Mouse (Mus musculus) gastrocnemius, postnatal 36 days (tissue): ENCODE results near the gene Cilp2. TPM values are rescaled to one million over a fixed set of nuclear protein-coding genes. Genes with fewer than 3 reads are reported as not detected.
A peak's percentile ranks its signal among the peaks of the same experiment; 100 is the strongest.

Experiments
- DNase-seq, 2 experiments: peaks; one replicate each; pipeline ENCODE4 v3.0.0; 2022
- intact Hi-C: fragments of 180-260 bp; cut with DNase I; formaldehyde crosslinking; loops from one replicate; pipeline ENCODE4 v1.15.1; 2025
- total RNA-seq, 2 experiments: library from RNA; stranded (reverse); gene quantifications; 2 replicates each; pipeline ENCODE4 v1.2.3; 2021

The Cilp2 gene
- total RNA-seq, 2 experiments from 2014 or later: 9.3 to 11.0 TPM

DNA sequence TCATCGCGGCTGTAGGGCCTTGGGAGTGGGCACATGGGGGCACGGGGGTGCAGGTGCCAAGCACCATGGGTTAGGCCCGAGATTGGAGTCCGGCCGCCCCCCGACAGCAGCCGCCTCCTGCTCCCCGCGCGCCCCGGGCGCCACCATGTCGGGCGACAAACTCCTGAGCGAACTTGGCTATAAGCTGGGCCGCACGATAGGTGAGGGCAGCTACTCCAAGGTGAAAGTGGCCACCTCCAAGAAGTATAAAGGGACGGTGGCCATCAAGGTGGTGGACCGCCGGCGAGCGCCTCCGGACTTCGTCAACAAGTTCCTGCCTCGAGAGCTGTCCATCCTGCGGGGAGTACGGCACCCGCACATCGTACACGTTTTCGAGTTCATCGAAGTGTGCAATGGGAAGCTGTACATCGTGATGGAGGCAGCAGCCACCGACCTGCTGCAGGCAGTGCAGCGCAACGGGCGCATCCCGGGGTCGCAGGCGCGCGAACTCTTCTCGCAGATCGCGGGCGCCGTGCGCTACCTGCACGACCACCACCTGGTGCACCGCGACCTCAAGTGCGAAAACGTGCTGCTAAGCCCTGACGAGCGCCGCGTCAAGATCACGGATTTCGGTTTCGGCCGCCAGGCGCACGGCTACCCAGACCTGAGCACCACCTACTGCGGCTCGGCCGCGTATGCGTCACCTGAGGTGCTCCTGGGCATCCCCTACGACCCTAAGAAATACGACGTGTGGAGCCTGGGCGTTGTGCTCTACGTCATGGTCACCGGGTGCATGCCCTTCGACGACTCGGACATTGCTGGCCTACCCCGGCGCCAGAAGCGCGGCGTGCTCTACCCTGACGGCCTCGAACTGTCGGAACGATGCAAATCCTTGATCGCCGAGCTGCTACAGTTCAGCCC is 14.9 kb upstream of the Cilp2 start, which contains the start of the genes Tssk6, Ndufa13 and Yjefn3:
TSS of gene Tssk6 (plus strand) at position 22 of the 900 bp plus-strand sequence.
TSS of gene Ndufa13 (minus strand) at position 396 of the 900 bp plus-strand sequence.
TSS of gene Yjefn3 (minus strand) at position 550 of the 900 bp plus-strand sequence.
- no peak for DNase-seq
- intact Hi-C loops: no loop called here

DNA sequence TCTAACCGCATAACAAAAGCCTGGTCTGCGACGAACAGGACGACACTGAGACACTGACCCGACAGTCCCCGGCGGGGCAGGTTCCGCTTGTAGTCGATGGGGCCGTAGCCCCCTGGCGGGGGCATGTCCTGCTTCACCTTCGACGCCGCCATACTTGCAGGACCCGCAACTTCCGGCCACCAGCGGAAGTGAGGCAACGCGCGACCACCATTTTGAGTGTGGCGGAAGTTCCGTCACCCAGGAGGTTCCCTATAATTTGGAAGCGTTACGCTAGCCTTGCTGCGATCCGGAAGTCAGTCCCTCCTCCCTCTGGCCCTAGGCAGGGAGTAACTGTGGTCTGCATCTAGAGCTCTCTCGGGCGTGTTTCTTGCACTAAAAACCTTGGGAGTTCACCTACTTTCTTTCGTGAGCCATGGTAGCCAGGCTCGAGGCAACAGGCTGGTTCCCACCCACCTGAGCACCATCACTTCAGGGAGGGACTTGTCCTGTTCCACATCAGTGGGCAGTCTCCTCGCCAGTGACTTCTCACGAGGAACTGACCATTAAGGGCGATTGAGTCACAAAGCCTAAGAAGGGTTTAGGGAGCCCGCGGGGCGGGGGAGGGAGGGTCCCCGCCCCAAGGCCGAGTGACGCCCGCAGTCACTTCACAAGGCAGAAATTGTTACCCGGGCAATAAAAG is 14.1 kb upstream of the Cilp2 start:
- intact Hi-C loops: no loop called here
- DNase-seq: peak; percentile 95 to 99

DNA sequence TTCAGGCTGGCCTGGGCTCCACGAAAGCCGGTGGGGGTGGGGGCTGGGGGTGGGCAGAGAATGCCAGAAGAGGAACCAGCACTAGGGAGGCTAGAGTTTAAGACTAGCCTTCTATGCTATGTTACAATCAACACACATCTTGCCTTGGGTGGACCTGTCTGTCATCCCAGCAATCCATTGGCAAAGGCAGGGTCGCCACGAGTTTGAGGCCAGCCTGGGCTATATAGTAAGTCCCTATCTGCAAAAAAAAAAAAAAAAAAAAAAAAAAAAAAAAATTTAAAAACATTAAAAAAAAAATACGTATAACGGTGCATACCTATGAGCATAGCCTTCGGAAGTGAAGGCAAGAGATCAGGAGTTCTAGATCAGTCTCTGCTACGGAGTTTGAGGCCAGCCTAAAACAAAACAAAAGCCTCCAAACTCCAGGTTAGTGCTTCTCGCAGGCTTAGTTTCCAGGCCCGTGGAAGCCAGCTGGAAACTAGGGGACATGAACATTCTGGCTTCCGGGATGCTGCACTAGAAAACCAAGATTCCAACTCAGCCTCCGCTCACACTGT is 13.5 kb upstream of the Cilp2 start:
- intact Hi-C loops: no loop called here
- no peak for DNase-seq

DNA sequence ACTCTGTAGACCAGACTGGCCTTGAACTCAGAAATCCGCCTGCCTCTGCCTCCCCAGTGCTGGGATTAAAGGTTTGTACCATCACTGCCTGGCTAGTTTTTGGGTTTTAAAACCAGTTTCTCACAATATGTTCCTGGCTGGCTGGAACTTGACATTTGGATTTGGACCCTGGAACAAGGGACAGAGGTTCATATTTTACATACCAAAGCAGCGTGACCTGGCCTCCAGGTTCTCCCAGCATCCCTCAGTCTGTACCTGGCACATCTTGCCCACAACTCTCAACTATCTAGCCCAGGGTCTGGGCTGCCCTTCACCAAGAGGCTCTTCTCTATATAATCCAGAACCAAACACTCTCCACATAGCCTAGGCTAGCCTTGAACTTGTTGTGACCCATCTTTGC is 12.4 kb upstream of the Cilp2 start:
- DNase-seq: no peak
- intact Hi-C loops: no loop called here

DNA sequence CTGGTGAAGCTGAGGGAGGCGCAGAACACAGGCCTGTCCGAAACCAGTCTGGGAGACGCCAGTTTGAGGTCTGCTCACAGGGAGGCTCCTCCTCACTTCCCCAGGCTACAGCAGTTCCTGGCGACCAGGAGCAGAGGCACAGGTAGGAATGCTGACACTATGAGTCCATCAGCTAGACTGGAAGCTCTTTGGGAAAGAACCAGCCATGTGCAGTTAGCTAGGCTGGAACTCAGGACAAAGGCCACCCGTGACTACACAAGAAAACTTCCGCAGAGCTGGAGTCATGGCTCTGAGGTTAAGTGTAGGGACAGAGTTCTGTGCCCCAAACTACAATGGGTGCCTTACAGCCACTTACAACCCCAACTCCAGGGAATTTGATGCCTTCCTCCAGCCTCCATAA is 10.4 kb upstream of the Cilp2 start:
- intact Hi-C loops: no loop called here

DNA sequence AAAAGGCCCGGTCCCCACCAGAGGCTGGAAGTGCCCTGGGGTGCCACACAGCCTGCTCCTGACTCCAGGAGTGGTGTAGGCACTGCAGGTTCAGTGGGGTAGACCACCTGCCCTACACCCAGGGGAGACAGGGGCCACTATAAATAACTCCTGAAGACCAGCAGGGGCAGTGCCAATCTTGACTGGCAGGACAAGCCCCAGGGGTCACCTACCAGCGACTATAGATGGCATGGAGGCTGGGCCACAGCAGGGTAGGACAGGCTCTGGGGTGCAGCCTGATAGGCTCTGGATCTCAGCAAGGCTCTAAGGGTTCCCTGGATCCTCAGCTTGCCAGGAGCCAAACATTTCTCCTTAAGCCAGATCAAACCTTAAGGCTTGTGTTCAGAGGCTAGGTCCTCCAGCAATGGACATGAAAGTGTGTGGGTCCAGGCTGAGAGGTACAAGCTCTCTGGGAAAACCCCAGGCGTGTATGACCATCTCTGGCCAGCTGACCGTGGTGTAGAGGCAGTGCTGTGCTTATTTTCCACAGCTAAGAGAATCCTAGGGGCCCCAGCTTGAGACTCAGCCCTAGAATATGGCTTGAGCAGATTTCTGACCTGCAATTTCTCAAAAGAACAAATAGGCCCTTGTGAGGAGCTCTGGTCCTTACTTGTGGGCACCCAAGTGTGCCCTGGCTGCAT is 8.4 kb upstream of the Cilp2 start:
- no peak for DNase-seq
- intact Hi-C loops: no loop called here

More for the DNA sequence above, 10.4 kb upstream of the Cilp2 start:
- no peak for DNase-seq

DNA sequence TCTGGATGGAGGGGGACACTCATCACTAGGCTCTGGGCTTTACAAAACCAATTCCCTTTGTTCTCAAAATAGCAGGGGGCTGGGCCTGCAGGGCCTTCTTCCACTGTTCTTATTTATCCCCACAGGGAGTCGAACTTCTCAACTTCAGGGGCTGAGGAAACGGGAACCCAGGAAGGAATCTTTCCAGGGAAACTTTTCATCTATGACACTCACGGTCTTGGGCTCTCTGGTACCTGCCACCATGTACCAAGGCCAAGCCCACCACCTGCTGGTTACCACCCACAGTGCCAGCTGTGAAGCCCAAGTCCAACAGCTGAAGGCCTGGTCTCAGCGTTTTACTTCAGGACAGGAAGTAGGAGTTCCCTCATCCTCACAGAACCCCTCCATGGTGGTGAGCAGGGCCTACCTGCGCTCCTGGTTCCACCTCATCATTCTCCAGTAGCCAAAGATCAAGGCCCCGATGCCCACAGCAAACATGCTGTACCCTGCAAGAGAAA is 7.4 kb upstream of the Cilp2 start:
- DNase-seq: no peak
- intact Hi-C loops: no loop called here

DNA sequence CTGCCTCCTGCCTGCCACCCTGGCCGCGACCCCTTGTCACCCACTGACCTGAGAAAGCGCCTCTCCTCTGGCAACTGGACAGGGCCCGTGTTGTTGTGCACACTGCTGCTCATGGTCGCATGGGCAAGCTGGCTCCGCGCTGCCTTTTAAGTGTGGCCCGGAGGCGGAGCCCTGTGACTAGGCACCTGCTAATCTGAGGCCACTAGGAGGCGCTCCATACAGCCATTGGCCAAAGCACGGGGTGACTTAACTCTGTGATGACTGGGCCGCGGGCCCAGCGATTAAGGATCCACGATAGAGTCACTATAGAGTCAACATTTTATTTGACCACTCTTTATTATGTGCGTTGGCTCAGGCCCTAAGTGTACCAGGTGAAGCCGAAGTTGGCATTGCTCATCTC is 6.4 kb upstream of the Cilp2 start:
- intact Hi-C loops: no loop called here
- no peak for DNase-seq

DNA sequence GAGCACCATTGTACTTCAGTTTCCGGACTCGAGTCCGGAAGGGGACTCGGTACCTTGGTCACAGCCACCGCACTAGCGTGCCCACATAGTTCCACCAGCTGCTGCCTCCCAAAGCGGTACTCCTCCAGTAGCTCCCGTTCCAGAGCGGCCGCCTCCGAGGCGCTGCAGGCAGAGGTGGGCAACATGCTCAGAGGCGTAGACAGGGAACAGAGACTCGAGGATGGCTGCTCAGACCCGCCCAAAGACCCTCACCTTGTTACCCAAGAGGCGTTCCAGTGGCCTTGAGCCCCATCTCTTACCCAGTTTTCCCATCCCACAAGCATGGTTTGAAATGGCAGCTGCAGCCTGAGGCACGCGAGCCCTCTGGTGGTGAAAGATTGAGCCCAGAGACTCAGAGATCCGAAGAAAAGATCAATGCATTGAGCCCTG is 3.3 kb upstream of the Cilp2 start:
- intact Hi-C loops: no loop called here
- DNase-seq: no peak

DNA sequence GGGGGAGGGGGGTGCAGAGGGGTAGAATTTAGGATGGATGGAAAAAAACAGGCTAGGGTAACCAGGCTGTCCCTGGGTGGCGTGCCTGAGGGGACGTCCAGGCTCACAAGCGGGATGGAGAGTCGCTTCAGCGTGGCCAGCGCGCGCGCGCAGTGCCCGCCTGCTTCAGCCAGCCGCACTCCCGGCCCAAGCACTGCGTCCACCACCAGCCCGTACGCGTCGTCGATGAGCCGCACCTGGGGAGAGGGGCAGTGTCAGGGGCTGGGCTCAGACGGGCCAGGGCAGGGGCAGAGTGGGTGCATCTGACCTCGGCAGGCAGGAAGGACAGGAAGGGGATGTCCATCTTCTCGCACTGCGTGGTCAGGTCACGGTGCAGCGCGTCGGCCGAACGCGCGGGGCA is 1.4 kb upstream of the Cilp2 start:
- DNase-seq: no peak
- intact Hi-C loops: no loop called here

DNA sequence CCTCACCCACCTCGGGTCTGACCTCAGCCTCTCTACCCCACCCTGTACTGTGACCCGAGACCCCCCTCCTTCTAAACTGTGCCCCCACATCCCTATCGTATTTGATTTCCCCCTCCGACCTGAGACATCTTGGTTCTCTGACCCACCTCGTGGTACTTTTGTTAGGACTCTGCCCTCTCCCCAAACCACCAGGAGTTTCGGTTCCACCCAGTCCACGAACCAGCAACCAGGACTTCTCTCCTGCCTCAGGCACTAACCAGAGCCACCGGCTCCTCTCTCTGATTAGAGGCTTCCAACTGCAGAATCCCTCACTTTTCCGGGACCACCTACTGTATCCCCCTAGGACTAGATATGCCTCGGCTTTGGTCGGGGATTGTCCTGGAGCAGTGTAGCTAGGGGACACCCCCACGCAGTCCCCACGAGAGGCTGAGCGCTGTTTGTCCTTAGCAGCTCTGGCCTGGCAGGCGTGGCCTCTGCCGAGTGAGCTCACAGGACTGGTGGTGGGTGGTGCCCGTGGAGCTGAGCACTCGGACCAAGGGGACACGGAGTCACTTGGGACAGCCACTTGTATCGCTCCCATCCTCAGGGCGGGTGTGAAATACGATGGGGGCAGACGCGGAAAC is 868 bp upstream of the Cilp2 start:
- intact Hi-C loops: no loop called here
- DNase-seq: no peak

DNA sequence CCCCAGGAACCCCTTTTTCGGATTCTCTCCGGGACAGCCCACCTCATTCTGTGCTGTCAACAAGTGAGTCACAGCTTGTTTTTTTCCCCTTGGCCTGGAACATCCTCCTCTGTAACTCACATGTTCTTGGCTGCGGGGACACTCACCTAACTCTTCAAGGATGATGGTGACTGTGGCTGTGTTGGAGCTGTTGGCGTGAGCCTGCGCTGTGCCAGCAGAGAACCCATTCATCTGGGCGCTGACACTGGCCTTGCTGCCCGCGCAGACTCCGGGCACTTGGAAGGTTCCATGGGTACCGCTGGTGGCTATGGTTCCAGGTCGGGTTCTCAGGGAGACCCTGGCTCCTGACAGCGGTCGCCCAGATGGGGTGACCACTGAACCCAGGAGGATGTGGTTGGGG is 3.3 kb downstream of the Cilp2 start:
- no peak for DNase-seq
- intact Hi-C loops: no loop called here

DNA sequence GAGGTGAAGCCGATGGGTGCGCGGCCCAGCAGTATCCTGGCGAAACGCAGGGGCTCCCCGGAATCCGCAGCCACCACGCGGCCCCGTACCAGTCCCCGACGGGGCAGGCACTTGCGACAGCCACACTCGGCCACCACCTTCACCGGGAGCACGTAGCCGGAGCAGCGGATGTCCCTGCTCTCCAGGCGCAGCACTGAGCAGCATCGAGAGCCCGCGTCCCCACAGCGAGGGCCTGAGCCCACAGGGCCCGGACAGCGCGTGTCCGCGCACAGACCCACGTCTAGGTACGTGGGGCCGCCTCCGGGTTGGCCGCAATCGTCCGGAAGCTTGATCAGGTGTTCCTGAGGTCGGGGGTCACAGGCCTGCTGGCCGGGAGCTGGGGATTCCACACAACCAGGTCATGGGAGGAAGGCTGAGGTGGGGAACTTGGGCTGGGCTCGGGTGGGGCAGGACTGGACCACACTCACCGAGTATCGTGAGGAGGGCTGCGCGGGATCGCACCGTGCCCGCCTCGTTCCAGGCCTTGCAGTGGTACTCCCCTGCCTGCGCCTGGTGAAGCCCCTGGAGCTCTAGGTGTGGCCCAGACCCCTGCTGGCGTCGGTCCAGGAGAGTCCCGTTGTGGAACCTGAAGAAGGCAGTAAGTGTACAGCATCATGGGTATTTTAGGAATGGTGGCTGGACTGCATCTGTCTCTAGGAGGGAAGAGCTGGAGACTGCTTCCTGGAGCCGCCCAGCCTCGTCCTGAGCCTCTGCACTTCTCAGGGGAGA is 4.5 kb downstream of the Cilp2 start:
- no peak for DNase-seq
- intact Hi-C loops: no loop called here

DNA sequence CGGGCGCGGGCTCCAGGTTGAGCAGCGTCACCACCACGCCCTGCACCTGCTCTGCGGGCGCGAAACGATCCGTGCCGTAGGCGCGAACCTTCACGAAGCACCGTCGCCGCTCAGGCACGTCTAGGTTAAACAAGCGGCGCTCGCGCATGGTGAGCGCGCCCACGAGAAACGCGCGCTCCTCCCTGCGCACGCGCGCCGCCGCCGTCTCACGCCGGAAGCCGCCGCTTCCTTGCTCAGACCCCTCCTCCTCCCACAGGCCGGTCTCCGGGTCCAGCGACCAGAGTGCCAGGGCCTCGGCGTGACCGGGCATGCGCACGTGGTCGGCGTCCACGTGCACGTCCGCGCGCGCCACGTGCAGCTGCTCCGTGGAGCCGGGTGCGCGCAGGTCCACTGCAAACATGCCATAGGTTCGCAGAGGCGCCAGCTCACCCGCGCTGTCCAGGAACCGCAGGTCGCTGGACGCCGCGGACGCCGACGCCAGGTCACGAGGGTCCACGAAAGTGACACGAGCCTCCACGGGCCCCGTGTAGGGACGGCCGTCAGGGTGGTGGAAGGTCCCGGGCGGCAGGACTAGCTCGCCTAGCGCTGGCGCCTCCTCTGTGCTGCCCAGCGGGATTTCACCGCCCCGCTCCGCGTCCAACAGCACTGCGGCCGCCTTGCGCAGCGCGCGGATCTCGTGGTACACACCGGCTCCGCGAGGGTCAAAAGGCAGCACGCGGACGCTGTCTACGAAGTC is 5.3 kb downstream of the Cilp2 start:
- intact Hi-C loops: no loop called here
- no peak for DNase-seq

DNA sequence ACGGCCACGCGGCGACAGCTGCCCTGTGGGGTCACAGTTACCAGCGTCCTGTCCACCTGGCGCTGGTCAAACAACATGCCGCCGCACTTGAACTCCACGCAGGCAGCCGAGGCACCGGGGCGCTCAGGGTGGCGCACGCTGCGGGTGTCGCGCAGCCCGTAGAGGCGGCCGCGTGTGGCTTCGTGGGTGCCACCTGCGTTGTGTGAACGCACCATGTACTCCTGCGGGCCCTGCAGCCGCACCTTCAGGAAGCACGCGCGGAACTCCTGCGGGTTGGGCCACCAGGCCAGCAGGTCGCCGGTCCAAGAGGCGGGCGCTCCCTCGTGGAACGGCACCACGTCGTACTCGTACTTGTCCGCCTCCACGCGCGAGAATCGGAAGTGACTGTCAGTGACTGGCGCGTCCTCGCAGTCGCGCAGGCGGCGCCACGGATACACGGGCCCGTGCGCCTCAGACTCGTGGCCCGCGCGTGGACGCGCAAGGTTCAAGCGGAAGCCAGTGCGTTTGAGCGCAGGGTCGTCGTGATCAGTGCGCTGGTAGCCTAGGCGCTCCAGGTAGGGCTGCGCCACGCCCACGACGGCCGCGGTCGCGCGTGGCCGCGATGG is 6.1 kb downstream of the Cilp2 start:
- no peak for DNase-seq
- intact Hi-C loops: no loop called here

DNA sequence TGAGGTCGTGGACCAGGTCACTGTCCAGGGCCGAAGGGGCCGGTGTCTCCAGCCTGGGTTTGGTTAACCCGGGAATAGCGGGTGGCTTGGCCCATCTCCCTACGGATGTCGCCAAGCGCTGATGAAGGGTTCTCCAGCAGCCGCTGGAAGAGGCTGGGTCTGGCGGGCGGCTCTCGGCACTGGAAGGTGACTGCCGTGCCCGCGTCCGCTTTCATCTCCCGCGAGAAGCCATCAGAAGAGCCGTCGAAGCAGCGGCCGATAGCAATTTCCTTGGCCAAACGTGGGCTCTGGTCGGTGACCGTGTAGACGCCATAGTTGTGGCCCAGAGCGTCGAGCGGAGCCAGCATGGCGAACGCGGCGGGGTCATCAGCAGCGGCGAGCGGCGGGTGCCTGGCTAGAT is 6.6 kb downstream of the Cilp2 start:
- DNase-seq: no peak
- intact Hi-C loops: no loop called here

DNA sequence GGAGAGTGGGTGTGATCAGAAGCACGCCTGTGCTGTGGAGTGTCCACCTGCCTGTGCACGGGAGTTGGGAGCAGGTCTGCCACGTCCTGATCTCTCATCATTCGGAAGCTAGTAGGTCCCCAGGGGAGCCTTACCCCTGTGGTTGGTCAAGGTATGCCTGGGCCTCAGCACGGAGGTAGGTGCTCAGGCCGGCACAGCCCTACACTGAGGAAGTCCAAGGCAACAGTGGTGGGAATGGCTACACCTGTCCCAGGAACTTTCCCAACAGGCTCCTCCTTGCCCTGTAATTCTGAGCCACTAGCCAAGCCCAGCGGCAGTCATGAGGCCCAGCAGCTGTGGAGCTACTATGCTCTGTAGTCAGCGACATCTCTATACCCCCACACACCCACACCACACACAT is 7.8 kb downstream of the Cilp2 start:
- intact Hi-C loops: no loop called here
- DNase-seq: no peak

DNA sequence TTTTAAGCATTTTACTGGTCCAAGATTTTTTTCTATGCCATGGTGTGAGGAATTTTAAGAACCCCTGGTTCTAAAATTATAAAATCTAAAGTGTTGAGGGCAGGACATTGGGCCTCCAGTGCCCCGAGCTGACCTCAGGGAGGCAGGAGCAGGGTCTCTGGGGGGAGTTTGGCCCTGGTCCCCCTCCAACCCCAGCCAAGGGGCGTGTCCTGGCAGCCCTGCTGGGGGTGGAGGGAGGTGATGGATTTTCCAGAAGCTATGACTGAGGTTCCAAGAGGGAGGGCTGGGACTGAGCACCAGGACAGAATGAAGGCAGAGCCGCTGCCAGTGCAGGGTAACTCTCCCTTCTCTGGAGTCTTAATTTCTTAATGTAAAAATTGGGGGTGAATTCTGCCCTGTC is 9.5 kb downstream of the Cilp2 start:
- intact Hi-C loops: no loop called here
- DNase-seq: peak in 1 of 2 experiments; percentile 48
